Mouse (Mus musculus): ENCODE data around the gene Tssk2.

Gene Tssk2

DNA sequence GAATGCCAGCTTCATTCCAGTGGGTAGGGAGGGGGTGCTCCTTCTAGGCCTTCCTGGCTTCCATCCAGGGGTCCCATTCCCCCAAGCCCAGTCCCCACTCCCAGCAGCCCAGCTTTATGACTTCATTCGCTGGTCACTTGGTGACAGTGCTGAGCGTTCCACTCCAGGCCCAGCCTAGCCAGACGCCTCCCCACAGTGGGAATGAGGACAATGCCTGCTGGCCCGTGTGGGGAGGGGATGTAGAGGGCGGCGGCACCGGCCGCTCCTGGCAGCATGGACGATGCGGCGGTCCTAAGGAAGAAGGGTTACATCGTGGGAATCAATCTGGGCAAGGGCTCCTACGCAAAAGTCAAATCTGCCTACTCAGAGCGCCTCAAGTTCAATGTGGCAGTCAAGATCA is at the start of gene Tssk2, which contains the start of gene Dgcr2:
Tssk2 (plus strand) TSS at position 176 of the 400 bp plus-strand sequence.
Dgcr2 (minus strand) TSS at position 101 of the 400 bp plus-strand sequence.
- DNase-seq (ENCODE audit: low spot score in 2 of 2), result no peak

DNA sequence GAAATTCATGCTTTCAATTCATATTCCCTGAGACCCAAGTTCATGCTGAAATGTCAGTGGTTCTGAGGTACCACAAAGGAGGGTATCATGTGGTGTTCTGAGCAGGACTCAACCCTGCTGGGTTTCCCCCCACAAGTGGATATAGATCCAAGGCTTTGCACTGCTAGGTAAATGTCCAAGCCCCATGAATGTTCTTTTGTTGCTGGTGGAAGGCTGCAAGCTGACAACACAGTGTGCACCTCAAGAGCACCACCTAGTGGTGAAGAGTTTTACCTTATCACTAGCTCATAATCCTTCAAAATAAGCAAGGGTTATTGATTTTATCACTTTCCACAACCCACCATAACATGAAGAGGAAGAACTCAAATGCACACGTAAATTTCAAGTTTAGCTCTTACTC is 49.5 kb upstream of the Tssk2 start:
- no peak for DNase-seq (ENCODE audit: low spot score in 2 of 2)

DNA sequence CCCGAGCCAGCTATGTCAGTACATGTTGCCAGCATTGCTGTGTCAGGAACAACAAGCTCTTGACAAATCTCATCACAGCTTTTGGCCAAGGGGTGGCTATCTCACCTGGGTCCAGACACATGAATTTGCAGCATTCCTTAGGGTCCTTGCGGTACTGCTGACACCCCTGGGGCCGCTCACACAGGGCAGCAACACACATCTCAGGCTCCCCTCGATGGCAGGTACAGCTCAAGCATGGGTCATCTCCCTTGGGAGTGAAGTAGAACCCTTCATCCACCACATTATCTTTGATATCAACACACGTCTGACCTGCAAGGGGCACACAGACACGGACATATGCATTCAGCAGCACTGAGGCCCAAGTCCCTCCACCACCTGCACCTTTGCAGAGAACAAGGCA is 49.0 kb upstream of the Tssk2 start:
- DNase-seq (ENCODE audit: low spot score in 2 of 2), result no peak

DNA sequence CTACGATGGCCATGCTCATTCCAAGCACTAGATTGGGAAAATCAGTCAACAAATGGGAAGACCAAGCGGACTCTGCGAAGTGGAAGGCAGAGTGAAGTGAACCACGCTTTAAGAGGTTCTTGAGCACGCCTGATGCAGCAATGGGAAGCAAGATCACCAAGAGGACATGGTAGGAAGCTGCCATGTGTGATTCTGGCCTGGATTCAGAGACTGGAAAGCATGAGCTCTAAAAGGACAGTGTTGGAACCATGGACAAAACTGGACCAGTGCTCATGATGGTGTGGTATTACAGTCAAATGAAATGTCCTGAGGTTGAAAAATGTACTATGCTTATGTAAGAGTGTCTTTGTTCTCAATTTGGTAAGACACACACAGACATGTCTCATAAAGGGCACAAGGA is 47.1 kb upstream of the Tssk2 start:
- no peak for DNase-seq (ENCODE audit: low spot score in 2 of 2)

DNA sequence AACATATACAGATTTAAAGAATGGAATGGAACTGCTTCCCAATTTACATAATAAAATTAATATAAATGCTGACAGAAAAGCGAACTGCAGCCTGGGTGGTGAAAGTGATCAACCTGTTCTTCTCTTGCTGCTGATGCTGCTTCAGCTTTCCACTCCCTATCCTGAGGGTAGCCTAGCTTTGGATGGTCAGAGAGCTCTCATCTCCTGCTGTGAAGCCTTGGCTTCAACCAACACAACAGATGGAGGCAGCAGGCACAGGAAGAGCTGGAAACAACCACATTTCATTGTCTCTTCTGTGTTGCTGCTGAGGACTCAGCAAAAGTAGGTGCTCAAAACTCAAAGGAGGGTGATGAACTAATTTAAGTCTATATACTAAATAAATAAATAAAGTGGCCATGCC is 46.6 kb upstream of the Tssk2 start:
- DNase-seq (ENCODE audit: low spot score in 2 of 2), result no peak

DNA sequence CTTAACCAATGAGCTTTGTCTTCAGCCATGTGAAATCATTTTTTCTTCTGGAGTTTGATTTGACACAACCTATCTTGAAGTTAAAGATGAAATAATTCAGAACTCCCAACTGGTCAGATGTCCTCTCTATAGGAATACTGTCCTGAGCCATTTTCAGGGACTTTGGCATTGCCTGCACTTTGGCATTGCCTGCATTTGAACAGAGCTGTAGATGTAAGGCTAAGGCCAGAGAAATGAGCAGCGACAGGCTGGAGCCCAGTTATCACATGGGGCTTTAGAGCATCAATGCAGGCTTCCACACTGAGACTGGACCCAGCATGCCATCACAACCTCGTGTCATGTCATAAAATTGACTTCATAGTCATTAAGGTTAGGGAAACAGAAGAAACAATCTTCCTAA is 45.2 kb upstream of the Tssk2 start:
- DNase-seq (ENCODE audit: low spot score in 2 of 2), result no peak

DNA sequence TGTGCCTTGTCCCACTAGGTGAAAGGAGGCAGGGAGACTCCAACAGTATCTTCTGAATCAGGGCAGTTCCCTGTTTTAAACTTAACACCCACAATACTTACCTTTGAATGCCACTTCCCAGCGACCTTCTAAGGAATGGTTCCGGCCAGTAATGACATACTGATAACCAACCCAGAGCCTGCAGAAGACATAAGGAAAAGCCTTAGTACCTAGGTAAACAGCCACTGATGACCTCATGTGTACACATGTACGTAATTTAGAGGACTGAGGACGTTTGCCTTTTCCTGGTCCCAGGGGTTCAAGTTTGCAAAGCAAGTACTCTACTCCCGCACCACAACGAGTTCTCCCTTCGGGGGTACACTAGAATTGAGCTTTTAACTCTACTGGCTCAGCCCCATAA is 41.3 kb upstream of the Tssk2 start:
- no peak for DNase-seq (ENCODE audit: low spot score in 2 of 2)

DNA sequence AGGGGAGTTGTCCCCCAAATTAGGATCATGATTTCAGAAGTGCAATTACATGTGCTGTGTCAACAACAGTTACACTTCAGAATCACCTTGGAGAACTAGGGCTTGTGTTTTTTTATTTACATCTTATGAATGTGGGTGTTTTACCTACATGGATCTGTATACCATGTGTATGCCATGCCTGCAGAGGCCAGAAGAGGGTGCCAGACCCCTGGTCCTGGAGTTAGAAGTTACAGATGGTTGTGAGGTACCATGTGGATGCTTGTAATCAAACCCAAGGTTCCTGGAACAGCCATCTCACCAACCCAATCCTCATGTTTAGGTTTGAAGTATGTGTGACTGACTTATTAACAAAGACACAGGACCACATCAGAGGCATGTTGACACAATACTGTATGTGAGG is 39.8 kb upstream of the Tssk2 start:
- no peak for DNase-seq (ENCODE audit: low spot score in 2 of 2)

DNA sequence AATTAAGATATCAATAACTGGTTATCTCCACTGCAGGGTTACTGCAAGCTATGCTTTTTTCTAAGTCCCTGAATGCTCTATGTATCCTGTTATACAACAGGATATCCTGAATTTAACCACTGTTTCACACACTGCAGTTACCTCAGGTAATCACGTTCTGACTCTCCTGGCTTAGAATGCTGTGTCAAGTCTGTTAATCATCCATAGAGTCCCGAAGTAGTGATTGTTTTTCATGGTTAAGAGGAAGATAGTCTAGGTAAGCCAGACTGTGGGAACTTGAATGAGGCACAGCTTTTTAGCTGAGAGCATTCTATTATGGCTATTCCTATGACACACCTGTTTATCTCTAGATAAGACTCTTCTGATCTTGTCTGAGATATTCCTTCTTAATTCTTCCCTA is 33.1 kb upstream of the Tssk2 start:
- no peak for DNase-seq (ENCODE audit: low spot score in 2 of 2)

DNA sequence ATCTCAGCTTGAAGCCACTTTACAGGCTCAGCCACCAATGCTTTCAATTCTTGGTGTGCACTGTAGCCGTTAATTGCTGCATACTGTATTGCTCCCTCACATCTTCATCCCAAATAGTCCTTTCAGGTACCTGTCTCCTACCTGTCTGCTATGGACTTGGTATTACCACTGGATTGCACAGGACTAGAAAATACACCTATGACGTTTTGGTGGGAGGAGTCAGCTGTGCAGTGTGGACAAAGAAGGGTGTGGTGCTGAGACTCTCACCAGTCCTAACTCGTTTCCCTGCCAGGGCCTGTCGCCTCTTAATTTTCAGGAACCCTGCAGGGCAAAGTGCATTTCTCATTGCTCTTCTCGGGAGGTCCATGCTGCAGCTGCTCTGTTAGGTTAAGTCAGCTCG is 32.7 kb upstream of the Tssk2 start:
- no peak for DNase-seq (ENCODE audit: low spot score in 2 of 2)

DNA sequence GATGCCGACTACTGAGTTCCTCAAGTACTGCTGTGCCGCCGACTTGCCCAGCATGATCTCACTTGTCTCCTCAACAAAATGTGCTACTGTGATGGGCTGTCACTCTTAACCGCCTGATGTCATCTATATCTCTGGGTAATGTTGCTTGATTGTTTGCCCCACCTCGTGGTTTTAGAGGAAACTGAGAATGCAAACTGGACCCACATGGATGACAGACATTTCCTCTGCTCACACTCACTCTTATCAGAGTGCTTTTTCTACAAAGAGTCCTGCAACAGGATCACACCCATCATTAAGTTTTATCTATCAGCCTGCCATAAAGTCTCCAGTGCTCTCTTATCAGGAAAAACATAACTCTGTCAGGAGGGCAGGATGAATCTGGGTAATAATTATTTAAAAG is 27.2 kb upstream of the Tssk2 start:
- DNase-seq (ENCODE audit: low spot score in 2 of 2), result no peak

DNA sequence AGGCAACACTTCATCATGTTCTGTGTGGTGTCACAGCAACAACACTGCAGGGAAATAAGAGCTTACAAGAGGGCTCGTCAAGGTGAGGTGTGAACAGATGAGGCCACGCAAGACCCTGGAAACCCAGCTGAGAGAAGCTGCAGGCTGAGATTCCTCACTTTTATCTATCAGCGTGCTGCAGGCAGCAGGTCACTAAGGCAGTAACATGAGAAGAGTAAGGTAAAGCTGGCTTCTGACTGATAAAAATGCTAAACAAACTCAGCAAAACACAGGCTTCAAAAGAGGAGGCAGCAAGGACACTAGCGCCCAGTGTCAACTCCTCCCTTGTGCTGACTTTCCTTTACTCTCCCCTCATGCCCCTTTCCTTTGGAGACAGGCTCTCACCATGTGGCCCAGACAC is 25.4 kb upstream of the Tssk2 start:
- DNase-seq (ENCODE audit: low spot score in 2 of 2), result no peak

DNA sequence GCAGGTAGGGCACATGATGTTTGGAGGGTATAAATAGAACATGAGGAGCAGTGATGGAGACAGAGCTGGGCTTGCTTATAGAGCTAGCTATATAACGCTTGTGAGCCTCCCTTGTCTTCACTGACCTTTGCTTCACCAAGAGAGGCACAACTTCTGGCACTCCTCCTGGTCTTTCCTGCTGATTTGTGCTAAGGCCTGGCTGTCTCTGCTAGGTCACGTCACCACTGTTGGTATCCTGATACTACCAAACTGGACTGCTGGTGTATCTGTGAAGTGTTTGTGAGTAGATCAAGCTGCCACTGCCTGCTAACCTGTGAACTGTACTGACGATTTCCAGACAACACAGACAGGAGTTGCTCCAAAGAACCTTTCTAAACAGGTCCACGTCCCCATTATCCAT is 23.3 kb upstream of the Tssk2 start:
- DNase-seq (ENCODE audit: low spot score in 2 of 2), result no peak

DNA sequence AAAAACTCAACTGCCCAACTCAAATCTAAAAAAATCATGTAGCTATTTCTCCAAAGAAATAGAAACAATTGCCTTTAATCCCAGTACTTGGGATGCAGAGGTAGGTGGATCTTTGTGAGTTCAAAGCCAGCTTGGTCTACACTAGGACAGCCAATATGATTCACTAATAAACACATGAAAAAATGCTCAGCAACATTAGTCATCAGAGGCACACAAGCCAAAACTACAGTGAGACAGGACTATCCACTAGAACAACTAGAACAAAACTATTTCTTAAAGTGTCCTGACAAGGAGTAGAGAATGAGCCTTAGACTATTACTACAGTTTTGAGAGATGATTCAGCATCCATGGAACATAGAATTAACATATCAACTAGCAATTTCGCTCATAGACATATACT is 22.3 kb upstream of the Tssk2 start:
- DNase-seq (ENCODE audit: low spot score in 2 of 2), result no peak

DNA sequence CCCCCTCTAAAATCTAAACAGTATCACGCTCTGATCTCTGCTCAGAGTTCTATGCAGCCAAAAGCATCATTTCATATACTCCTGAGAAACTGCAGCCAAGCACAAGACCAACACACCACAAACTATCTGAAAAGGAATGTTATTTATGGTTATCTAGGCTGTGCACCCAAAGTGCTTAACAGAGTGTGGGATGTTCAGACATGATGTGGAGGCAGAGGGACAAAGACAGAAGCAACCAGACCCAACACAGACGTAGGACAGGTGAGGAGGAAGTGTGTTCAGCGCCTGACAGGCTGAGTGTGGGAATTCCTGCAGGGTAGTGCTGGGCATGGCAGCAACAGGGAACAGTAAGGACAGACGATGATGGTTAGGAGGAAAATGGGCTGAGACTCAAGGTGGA is 18.9 kb upstream of the Tssk2 start:
- DNase-seq (ENCODE audit: low spot score in 2 of 2), result peak; percentile 29 to 45

DNA sequence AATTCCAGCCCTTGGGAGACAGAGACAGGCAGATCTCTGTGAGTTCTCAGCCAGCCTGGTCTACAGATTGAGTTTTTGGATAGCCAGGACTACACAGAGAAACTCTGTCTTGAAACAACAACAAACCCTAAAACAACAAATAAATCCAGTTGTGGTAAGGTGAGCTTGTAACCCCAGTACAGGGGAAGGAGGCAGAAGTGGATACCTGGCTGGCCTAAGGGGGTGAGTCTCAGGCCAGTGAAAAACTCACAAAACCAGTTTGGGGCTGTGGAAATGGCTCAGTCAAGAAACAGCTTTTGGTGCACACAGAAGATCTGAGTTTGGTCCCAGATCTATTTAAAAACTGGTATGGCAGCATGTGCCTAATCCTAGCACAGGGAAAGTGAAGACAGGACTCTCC is 16.2 kb upstream of the Tssk2 start:
- DNase-seq (ENCODE audit: low spot score in 2 of 2), result no peak

DNA sequence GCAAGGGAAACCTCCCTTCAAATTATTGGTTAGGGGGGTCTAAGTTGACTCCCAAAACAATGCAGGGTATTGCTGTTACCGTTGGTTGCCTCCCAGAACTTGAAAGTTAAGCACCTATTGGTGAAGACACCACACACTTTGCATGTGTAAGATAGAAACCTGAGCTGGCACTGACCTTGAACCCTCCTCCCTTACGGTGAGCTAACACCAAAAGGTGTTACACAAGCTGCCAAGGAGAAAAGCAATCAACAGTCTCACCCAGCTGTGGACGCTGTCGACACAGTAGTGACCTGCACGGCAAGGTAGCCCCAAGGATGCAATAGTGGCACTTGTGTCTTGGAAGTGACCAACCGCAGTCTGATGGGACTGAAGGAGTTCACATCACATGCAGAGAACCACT is 14.3 kb upstream of the Tssk2 start:
- DNase-seq (ENCODE audit: low spot score in 2 of 2), result no peak

DNA sequence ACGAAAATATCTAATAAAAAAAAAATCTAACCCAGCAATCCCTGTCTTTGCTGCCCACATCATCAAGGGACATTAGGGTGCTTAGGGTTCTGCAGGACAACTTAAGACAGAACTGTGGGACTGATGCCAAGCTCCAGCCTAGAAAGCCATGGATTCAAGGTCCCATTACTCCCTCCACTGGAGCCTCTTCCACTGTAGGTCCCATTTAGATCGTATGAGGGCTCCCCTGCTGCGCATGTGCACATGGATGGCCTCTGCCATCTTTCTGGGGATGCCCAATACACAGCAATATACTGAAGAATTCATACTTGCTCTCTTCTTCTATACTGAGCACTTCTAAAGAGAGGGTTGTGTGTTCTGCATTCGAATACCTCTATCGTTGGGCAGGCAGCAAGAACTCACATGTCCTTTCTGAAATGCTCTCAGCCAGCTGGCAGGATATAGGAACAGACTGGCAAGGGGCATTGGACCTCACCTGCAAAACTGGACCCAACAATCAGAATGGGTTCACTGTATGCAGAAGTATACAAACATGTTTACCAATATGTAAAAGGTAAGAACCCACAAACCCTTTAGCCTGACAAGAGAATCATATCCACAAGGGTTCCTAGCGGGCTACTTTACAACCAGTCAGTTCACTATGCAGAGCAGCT is 8.6 kb upstream of the Tssk2 start:
- DNase-seq (ENCODE audit: low spot score in 2 of 2), result no peak

DNA sequence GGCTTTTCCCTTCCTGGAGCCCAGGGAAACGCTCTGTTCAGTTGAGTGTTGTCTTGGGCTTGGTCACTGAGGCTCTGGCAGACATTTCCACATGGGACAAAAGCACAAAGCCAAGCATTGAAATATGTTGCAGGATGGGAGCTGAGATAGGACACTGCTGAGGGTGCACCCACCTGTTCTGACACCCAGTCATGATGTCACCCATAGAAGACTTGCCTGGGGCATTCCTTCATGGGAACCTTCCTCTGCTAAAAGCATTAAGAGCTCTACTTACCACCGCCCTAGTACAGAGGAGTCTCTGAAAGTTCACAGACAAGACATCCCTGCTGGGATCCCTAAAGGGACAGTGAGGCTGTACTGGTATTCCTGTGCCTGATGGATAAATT is 8.1 kb upstream of the Tssk2 start:
- no peak for DNase-seq (ENCODE audit: low spot score in 2 of 2)

DNA sequence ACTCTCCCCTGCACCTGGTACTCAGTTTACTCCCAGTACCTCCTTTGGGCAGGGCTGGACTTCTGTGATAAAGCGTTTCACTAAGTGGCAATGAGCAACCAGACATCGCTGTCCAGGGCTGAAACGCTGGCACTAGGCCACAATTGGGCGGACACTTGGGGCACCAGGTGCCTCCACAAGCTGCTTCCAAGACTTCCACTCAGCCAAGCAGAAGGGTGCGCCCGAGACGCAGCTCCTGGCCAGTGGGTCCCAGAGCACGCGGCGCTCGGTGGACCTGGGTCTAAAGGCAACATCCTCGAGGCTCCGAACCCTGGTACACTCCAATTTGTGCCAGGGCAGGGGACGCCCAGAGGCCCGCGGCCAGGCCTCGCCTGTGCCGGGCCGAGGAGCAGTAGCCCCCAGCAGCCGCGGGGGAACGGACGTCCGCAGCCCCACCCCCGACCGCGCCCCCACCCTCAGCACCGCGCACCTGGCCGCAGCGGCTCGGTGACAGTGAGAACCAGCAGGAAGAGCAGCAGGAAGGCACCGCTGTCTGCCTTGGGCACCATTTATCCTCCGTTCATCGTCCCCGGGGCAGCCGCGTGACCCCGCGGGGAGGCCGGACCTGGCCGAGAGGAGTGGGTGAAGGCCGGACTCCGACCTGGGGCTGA is 7.4 kb upstream of the Tssk2 start:
- peak; percentile 38 to 44 for DNase-seq (ENCODE audit: low spot score in 2 of 2)

DNA sequence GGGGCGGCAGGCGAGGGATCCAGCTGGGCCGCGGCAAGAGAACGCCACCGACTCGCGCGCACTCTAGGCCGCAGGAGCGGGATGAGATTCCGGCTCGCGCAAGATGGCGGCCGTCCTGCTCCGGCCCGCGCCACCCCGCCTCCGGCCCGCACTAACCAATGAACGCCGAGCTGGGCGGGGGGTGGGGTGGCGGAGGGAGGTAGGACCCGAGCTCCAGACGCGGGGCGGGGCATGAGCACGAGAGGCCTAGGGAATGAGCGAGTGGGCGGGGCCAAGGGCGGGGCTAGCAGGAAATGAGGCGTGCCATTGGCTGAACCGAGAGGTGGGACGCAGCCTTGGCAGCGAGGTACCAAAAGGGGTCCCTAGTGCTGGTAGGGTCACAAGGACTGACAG is 6.9 kb upstream of the Tssk2 start, which contains the start of gene Gm20518:
Gm20518 (minus strand) TSS at position 105 of the 393 bp plus-strand sequence.
- DNase-seq (ENCODE audit: low spot score in 2 of 2), result peak; percentile 98 to 99

DNA sequence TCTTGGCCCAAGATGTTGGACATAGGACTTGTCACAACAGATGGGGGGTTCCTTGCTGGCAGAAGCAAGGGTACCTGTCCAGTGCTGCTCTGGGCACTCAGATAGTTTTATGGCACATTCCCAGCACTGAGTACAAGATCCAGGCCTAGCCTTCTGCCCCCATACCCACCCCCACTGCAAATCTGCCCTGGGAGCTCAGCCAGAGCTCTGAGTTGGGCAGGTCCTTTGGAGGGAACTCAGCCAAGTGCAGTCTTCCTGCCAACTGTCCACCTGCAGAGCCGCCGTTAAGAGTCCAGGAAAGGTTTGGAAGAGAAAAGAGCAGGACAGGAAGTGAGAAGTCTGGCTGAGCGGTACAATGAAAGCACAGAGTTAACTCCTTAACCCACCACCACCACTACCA is 5.8 kb upstream of the Tssk2 start:
- DNase-seq (ENCODE audit: low spot score in 2 of 2), result no peak

DNA sequence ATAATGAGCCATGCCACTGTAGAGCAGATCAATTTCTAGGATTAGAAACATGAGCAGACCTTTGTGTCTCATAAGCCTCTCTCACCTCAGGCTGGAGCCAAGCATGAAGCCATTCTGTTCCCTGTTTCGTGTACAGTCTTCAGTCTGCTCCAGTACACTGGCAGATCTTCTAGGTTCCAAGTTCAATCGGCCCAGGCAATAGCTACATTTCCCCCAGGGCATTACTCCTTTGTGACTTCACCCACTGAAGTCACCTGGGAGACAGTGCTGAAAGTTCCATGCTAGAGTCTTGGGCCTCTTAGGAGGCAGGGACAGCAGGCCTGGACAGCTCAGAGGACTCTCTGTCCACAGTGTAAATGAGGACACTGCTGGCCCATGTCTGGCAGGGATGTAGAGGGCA is 4.5 kb upstream of the Tssk2 start, which contains the start of gene Tssk1:
Tssk1 (plus strand) TSS at position 301 of the 400 bp plus-strand sequence.
- DNase-seq (ENCODE audit: low spot score in 2 of 2), result no peak

DNA sequence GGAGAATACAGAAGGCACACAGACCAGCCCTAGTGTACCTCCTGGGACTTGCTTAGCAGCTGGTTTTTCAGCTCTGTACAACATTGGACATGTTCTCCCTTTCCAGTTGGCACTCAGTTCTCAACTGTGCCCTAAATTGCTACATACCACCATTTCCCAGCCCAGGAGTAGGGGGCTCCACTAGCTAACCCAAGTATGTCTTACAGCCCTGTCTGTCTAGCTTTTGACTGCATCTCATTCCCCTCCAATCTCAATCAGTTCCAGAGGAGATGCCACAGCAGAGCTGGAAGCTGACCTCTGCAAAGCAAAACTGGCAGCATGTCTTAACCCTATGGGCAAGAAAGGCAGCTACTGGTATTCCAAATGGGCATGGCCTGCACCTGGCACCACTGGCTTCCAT is 2.3 kb upstream of the Tssk2 start:
- no peak for DNase-seq (ENCODE audit: low spot score in 2 of 2)
